13 mouse cellular contexts compared by ENCODE assay signal in the genomic region with DNA sequence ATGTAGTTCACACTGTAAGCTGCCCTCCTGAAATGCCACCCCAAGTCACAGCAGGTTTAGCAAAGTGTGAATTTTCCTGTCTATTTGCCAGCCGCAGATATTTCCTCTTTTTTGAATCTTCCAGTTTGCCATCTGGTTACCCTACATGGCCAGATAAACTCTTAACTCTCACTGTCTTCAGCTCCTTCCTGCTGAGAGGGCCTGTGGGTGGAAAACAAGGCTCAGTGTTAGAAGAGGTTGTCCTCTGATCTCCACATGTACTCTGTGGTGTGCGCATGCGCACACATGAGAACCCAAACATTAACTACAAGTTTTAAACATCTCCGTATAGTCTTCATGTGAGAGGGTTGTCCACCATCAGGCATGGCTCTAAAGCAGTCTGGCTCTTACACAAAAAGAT. TPM values are rescaled to one million over a fixed set of nuclear protein-coding genes. Genes with fewer than 3 reads are reported as not detected.
DNase-seq lines count a peak whose midpoint lies in the region; ATAC-seq and TF ChIP-seq lines count a peak whose summit lies in the region.
"Had no signal": no experiment of that assay in that cellular context is flagged by ENCODE, and none has a peak within 500 bp of the region (broad histone marks: within the 10 kb centered on the region; RNA-seq: fewer than 3 reads in every experiment).

No protein-coding gene starts in this region.

- WGBS in lung, embryonic 14.5 days: 71% methylated on average over 4 of the region's 4 CpGs
- WGBS in forebrain, embryonic 10.5 days: 92% methylated on average over 4 of the region's 4 CpGs

- no peak for DNase-seq in lung, embryonic 14.5 days
- DNase-seq in lung, postnatal 4 days: no peak
- DNase-seq in thymus, postnatal 4 days: peak; percentile 40
- DNase-seq in right cerebral cortex, postnatal 25 days: no peak
- no peak for DNase-seq in forebrain, embryonic 10.5 days (ENCODE audit: extremely low spot score, low spot score)
- DNase-seq: cerebellum, postnatal 36 days; gastrocnemius, postnatal 10 days; liver, postnatal 0 days; midbrain, embryonic 14.5 days had no signal

- no peak for ATAC-seq in lung, embryonic 14.5 days (ENCODE audit: insufficient read depth)
- ATAC-seq in common myeloid progenitor, adult 5-6 weeks (replicated peaks; ENCODE audit: low read depth, poor library complexity, severe bottlenecking): peak; percentile 93
- ATAC-seq in megakaryocyte progenitor cell, adult 5-6 weeks (replicated peaks; ENCODE audit: poor library complexity): peak; percentile 80
- ATAC-seq: liver, postnatal 0 days had no signal

- peak overlapping the region; percentile 39; the same call in 1 of the 2 replicates for H3K27ac ChIP-seq in lung, embryonic 14.5 days (ENCODE audit: low read depth)
- no peak overlapping the region for H3K27ac ChIP-seq in forebrain, embryonic 10.5 days
- H3K27ac ChIP-seq: forebrain, embryonic 12.5 days had no signal

- H3K9me3 ChIP-seq in lung, embryonic 14.5 days (ENCODE audit: low read depth, low read length): no peaks in the 10 kb centered on the region
- H3K9me3 ChIP-seq in forebrain, embryonic 10.5 days: no peaks in the 10 kb centered on the region
- H3K9me3 ChIP-seq: forebrain, embryonic 12.5 days had no signal

- no peak overlapping the region for H3K4me2 ChIP-seq in lung, embryonic 14.5 days
- H3K4me2 ChIP-seq: forebrain, embryonic 12.5 days had no signal

- peaks cover 10% of the 10 kb centered on the region for H3K4me1 ChIP-seq in lung, embryonic 14.5 days (ENCODE audit: insufficient read depth)
- H3K4me1 ChIP-seq in forebrain, embryonic 10.5 days: peaks cover 18% of the 10 kb centered on the region

- H3K27me3 ChIP-seq in lung, embryonic 14.5 days (ENCODE audit: insufficient read depth, low read length): no peaks in the 10 kb centered on the region
- H3K27me3 ChIP-seq in forebrain, embryonic 10.5 days (ENCODE audit: poor library complexity, severe bottlenecking): no peaks in the 10 kb centered on the region
- H3K27me3 ChIP-seq: forebrain, embryonic 12.5 days had no signal

- H3K36me3 ChIP-seq in lung, embryonic 14.5 days (ENCODE audit: insufficient read depth): 0 out of 2 replicates have a peak, but pooled peaks cover 5% of the 10 kb centered on the region
- H3K36me3 ChIP-seq in forebrain, embryonic 10.5 days (replicated peaks): 0 out of 2 replicates have a peak, but pooled peaks cover 11% of the 10 kb centered on the region
- H3K36me3 ChIP-seq: forebrain, embryonic 12.5 days had no signal

- no peak overlapping the region for H3K4me3 ChIP-seq in lung, embryonic 14.5 days (ENCODE audit: low read depth, low read length)
- no peak overlapping the region for H3K4me3 ChIP-seq in forebrain, embryonic 10.5 days
- H3K4me3 ChIP-seq: forebrain, embryonic 12.5 days had no signal

- H3K9ac ChIP-seq in lung, embryonic 14.5 days: no peak overlapping the region
- H3K9ac ChIP-seq: forebrain, embryonic 12.5 days; liver, postnatal 0 days had no signal

- TF ChIP-seq CTCF in lung, embryonic 14.5 days (IDR thresholded peaks at IDR 0.05; ENCODE audit: low read depth): no peak

RNA-seq across cellular contexts. Expression of a gene that starts 36.1 kb away (rescaled TPM):
- polyA plus RNA-seq in lung, embryonic 14.5 days (2014; fragmentation: Nextera tagmentation; extraction: Ambion mirVana): 20.1 and 22.9 TPM in 2 replicates
- 6.3 and 7.8 TPM in 2 replicates for total RNA-seq in common myeloid progenitor, adult 5-6 weeks (2017)
- total RNA-seq in megakaryocyte progenitor cell, adult 5-6 weeks (2015): 16.7 and 19.4 TPM in 2 replicates
- 7.4 and 8.1 TPM in 2 replicates for total RNA-seq in megakaryocyte progenitor cell, adult 5-6 weeks (2017)
- polyA plus RNA-seq in forebrain, embryonic 10.5 days (2016; fragmentation: Nextera tagmentation; extraction: Ambion mirVana): 7.2 and 7.3 TPM in 2 replicates
- total RNA-seq: CH12.LX had no signal
